14 mouse cellular contexts compared by ENCODE assay signal in genomic region chr11:21041201-21041600, GRCm38 (mm10).
"Had no signal": no experiment of that assay in that cellular context is flagged by ENCODE, and none has a peak within 500 bp of the region (broad histone marks: within the 10 kb centered on the region; RNA-seq: fewer than 3 reads in every experiment).

No protein-coding gene starts in this region.

- H3K4me1 ChIP-seq: midbrain, embryonic 13.5 days; midbrain, embryonic 15.5 days; neural tube, embryonic 12.5 days; stomach, embryonic 15.5 days had no signal

- H3K4me3 ChIP-seq: lung, embryonic 15.5 days; megakaryocyte, embryonic 14.5 days; midbrain, embryonic 13.5 days; midbrain, embryonic 15.5 days; neural tube, embryonic 12.5 days; stomach, embryonic 15.5 days had no signal

- DNase-seq: lung, postnatal 14 days; lung, postnatal 36 days; right cerebral cortex, postnatal 14 days; thymus, adult 2 months; thymus, postnatal 25 days; thymus, postnatal 4 days had no signal

- H3K27ac ChIP-seq: lung, embryonic 15.5 days; macrophage; midbrain, embryonic 13.5 days; midbrain, embryonic 15.5 days; neural tube, embryonic 12.5 days; stomach, embryonic 15.5 days; stomach, postnatal 0 days had no signal

- H3K9me3 ChIP-seq: lung, embryonic 15.5 days; megakaryocyte, embryonic 14.5 days; midbrain, embryonic 13.5 days; midbrain, embryonic 15.5 days; neural tube, embryonic 12.5 days; stomach, embryonic 15.5 days had no signal

- H3K27me3 ChIP-seq: lung, embryonic 15.5 days; midbrain, embryonic 15.5 days; neural tube, embryonic 12.5 days; stomach, embryonic 15.5 days had no signal

- H3K36me3 ChIP-seq: lung, embryonic 15.5 days; midbrain, embryonic 13.5 days; midbrain, embryonic 15.5 days; neural tube, embryonic 12.5 days; stomach, embryonic 15.5 days had no signal
